Comparison of ENCODE assay signal across 13 mouse cellular contexts in genomic region chr2:105604553-105605116, GRCm38 (mm10).
DNase-seq lines count a peak whose midpoint lies in the region; ATAC-seq and TF ChIP-seq lines count a peak whose summit lies in the region.
"Had no signal": no experiment of that assay in that cellular context is flagged by ENCODE, and none has a peak within 500 bp of the region (broad histone marks: within the 10 kb centered on the region; RNA-seq: fewer than 3 reads in every experiment).

No protein-coding gene starts in this region.

- no peak for TF ChIP-seq POLR2A in lung, adult 2 months (IDR thresholded peaks at IDR 0.05; ENCODE audit: borderline replicate concordance, extremely low read depth, low read depth, low read length)

- ATAC-seq in frontal cortex, adult (ENCODE audit: low TSS enrichment): 0 out of 2 replicates have a peak, but pooled peaks have one; percentile 38
- peak; percentile 16; the same call in 1 of the 2 replicates for ATAC-seq in lung, embryonic 14.5 days (ENCODE audit: insufficient read depth)
- ATAC-seq in forebrain, embryonic 16.5 days: peak; percentile 31; the same call in 1 of the 2 replicates

- TF ChIP-seq CTCF in lung, embryonic 14.5 days (IDR thresholded peaks at IDR 0.05; ENCODE audit: low read depth): no peak
- no peak for TF ChIP-seq CTCF in lung, adult 2 months (IDR thresholded peaks at IDR 0.05; ENCODE audit: insufficient read depth, low read length)
- TF ChIP-seq CTCF in gastrocnemius, adult 2 months (IDR thresholded peaks at IDR 0.05): no peak

- intact Hi-C loops in gastrocnemius, adult 2 months (cut with DNase I): no loop called here

- no peak overlapping the region for H3K9ac ChIP-seq in lung, embryonic 14.5 days
- H3K9ac ChIP-seq in forebrain, embryonic 16.5 days (replicated peaks; ENCODE audit: low read depth, low read length): no peak overlapping the region
- H3K9ac ChIP-seq: lung, embryonic 15.5 days had no signal

- no peaks in the 10 kb centered on the region for H3K9me3 ChIP-seq in lung, embryonic 14.5 days (ENCODE audit: low read depth, low read length)
- H3K9me3 ChIP-seq in forebrain, embryonic 16.5 days (ENCODE audit: control insufficient read depth, low read length): no peaks in the 10 kb centered on the region
- H3K9me3 ChIP-seq: lung, embryonic 15.5 days had no signal

- H3K4me2 ChIP-seq in lung, embryonic 14.5 days: no peak overlapping the region
- H3K4me2 ChIP-seq in forebrain, embryonic 16.5 days (ENCODE audit: low read length): peak overlapping the region; percentile 13
- H3K4me2 ChIP-seq: lung, embryonic 15.5 days had no signal

- H3K27me3 ChIP-seq in lung, embryonic 14.5 days (ENCODE audit: insufficient read depth, low read length): no peaks in the 10 kb centered on the region
- no peaks in the 10 kb centered on the region for H3K27me3 ChIP-seq in forebrain, embryonic 16.5 days (replicated peaks; ENCODE audit: control insufficient read depth, insufficient read depth, low read length)
- H3K27me3 ChIP-seq: CH12.LX had no signal

- no peak overlapping the region for H3K27ac ChIP-seq in lung, embryonic 14.5 days (ENCODE audit: low read depth)
- no peak overlapping the region for H3K27ac ChIP-seq in forebrain, embryonic 16.5 days (ENCODE audit: low read length)
- no peak overlapping the region for H3K27ac ChIP-seq in gastrocnemius, adult 2 months
- H3K27ac ChIP-seq: lung, embryonic 15.5 days had no signal

- H3K4me1 ChIP-seq in lung, embryonic 14.5 days (ENCODE audit: insufficient read depth): no peaks in the 10 kb centered on the region; the same call in 1 of the 2 replicates
- H3K4me1 ChIP-seq in lung, adult 2 months (ENCODE audit: control insufficient read depth, insufficient read depth, low read length): no peaks in the 10 kb centered on the region
- H3K4me1 ChIP-seq in forebrain, embryonic 16.5 days (replicated peaks; ENCODE audit: control insufficient read depth, insufficient read depth, low read length): peaks cover 6% of the 10 kb centered on the region

- WGBS in lung, embryonic 14.5 days: 37% methylated on average over 11 of the region's 11 CpGs
- 35% methylated on average over 11 of the region's 11 CpGs for WGBS in lung, adult 2 months
- WGBS in forebrain, embryonic 16.5 days: 30% methylated on average over 11 of the region's 11 CpGs

- H3K4me3 ChIP-seq in lung, embryonic 14.5 days (ENCODE audit: low read depth, low read length): no peak overlapping the region
- no peak overlapping the region for H3K4me3 ChIP-seq in lung, adult 2 months (replicated peaks; ENCODE audit: extremely low read depth, low read depth, low read length)
- no peak overlapping the region for H3K4me3 ChIP-seq in forebrain, embryonic 16.5 days (replicated peaks; ENCODE audit: low read length)
- no peak overlapping the region for H3K4me3 ChIP-seq in gastrocnemius, adult 2 months
- H3K4me3 ChIP-seq: lung, embryonic 15.5 days; myocyte had no signal

- no peaks in the 10 kb centered on the region for H3K36me3 ChIP-seq in lung, embryonic 14.5 days (ENCODE audit: insufficient read depth)
- no peaks in the 10 kb centered on the region for H3K36me3 ChIP-seq in forebrain, embryonic 16.5 days (ENCODE audit: control insufficient read depth, insufficient read depth)
- H3K36me3 ChIP-seq: lung, embryonic 15.5 days had no signal

- no peak for DNase-seq in frontal cortex, postnatal 36 days (ENCODE audit: low spot score in 2 of 2)
- peak; percentile 31 for DNase-seq in lung, embryonic 14.5 days
- DNase-seq in lung, adult 2 months: no peak
- DNase-seq in ZHBTc4 (ENCODE audit: low read depth, low spot score): peak; percentile 49
- no peak for DNase-seq in gastrocnemius, adult 2 months
- no peak for DNase-seq in layer of hippocampus, postnatal 14 days (ENCODE audit: low spot score in 2 of 2)
- DNase-seq: gastrocnemius, postnatal 25 days; kidney, adult 2 months had no signal

Comparison
In these comparisons a context has a peak if more than half of its experiments do, and no peak if none do; other contexts are left out.
1. DNase-seq: peak in lung, embryonic 14.5 days (single experiment) and ZHBTc4 (single experiment); none in frontal cortex, postnatal 36 days (0 of 2), lung, adult 2 months (single experiment), gastrocnemius, adult 2 months (single experiment) and layer of hippocampus, postnatal 14 days (0 of 2).
2. Peak in every context shown above with its lines, with median percentiles within 50 percentile points of each other: ATAC-seq.